ENCODE assay signal across 30 mouse cellular contexts in genomic region chr1:143707006-143707405, GRCm38 (mm10). TPM values are rescaled to one million over a fixed set of nuclear protein-coding genes. Genes with fewer than 3 reads are reported as not detected.
DNase-seq lines count a peak whose midpoint lies in the region; ATAC-seq and TF ChIP-seq lines count a peak whose summit lies in the region.
"Had no signal": no experiment of that assay in that cellular context is flagged by ENCODE, and none has a peak within 500 bp of the region (broad histone marks: within the 10 kb centered on the region; RNA-seq: fewer than 3 reads in every experiment).

No protein-coding gene starts in this region.

- no peak overlapping the region for H3K9ac ChIP-seq in hindbrain, postnatal 0 days (replicated peaks; ENCODE audit: low read length)
- H3K9ac ChIP-seq in midbrain, embryonic 14.5 days (replicated peaks; ENCODE audit: low read length) = no peak overlapping the region
- no peak overlapping the region for H3K9ac ChIP-seq in hindbrain, embryonic 13.5 days
- H3K9ac ChIP-seq: embryonic facial prominence, embryonic 13.5 days; heart, embryonic 15.5 days; hindbrain, embryonic 15.5 days; intestine, embryonic 15.5 days; liver, embryonic 15.5 days; midbrain, embryonic 15.5 days; neural tube, embryonic 15.5 days had no signal

- 39% methylated on average over 4 of the region's 4 CpGs for WGBS in hindbrain, postnatal 0 days
- WGBS in hindbrain, embryonic 10.5 days = 81% methylated on average over 4 of the region's 4 CpGs
- WGBS in midbrain, embryonic 14.5 days = 59% methylated on average over 4 of the region's 4 CpGs
- WGBS in midbrain, embryonic 10.5 days = 82% methylated on average over 4 of the region's 4 CpGs
- whole genome bisulfite sequencing in hindbrain, embryonic 13.5 days = 37% methylated on average over 4 of the region's 4 CpGs

- H3K27me3 ChIP-seq in hindbrain, postnatal 0 days (ENCODE audit: insufficient read depth, low read length) = no peaks in the 10 kb centered on the region
- no peaks in the 10 kb centered on the region for H3K27me3 ChIP-seq in hindbrain, embryonic 10.5 days (ENCODE audit: insufficient read depth, poor library complexity, severe bottlenecking)
- no peaks in the 10 kb centered on the region for H3K27me3 ChIP-seq in midbrain, embryonic 14.5 days (ENCODE audit: control insufficient read depth, insufficient read depth, low read length)
- H3K27me3 ChIP-seq in midbrain, embryonic 10.5 days (ENCODE audit: low read depth, poor library complexity, severe bottlenecking) = no peaks in the 10 kb centered on the region
- no peaks in the 10 kb centered on the region for H3K27me3 ChIP-seq in hindbrain, embryonic 13.5 days
- H3K27me3 ChIP-seq: embryonic facial prominence, embryonic 13.5 days; heart, embryonic 15.5 days; hindbrain, embryonic 15.5 days; intestine, embryonic 15.5 days; liver, embryonic 15.5 days; midbrain, embryonic 15.5 days; neural tube, embryonic 15.5 days had no signal

- peak; percentile 37 for DNase-seq in adrenal gland, postnatal 14 days
- no peak for DNase-seq in adrenal gland, adult 8-10 months
- DNase-seq in hindbrain, postnatal 0 days (ENCODE audit: low spot score) = peak; percentile 9
- DNase-seq in hindbrain, embryonic 10.5 days (ENCODE audit: low spot score) = no peak
- DNase-seq in midbrain, embryonic 14.5 days = peak; percentile 43
- no peak for DNase-seq in midbrain, embryonic 10.5 days (ENCODE audit: low spot score)
- peak; percentile 63 for DNase-seq in testis, postnatal 14 days (ENCODE audit: low spot score)
- DNase-seq: cerebellum, adult 9-10 months; embryo, embryonic 11 days; gastrocnemius, postnatal 25 days; heart, adult 11 months; heart, postnatal 36 days; kidney, adult 8-10 months; layer of hippocampus, postnatal 36 days; retina, postnatal 1 day; right cerebral cortex, postnatal 14 days; thymus, adult 18-20 months; thymus, postnatal 25 days had no signal

- H3K4me1 ChIP-seq in hindbrain, postnatal 0 days (ENCODE audit: insufficient read depth, low read length) = no peaks in the 10 kb centered on the region; the same call in 1 of the 2 replicates
- H3K4me1 ChIP-seq in hindbrain, embryonic 10.5 days (replicated peaks) = no peaks in the 10 kb centered on the region; the same call in 1 of the 2 replicates
- H3K4me1 ChIP-seq in midbrain, embryonic 14.5 days (ENCODE audit: control insufficient read depth, insufficient read depth, low read length) = no peaks in the 10 kb centered on the region
- peaks cover 5% of the 10 kb centered on the region for H3K4me1 ChIP-seq in midbrain, embryonic 10.5 days
- peaks cover 8% of the 10 kb centered on the region; the same call in 1 of the 2 replicates for H3K4me1 ChIP-seq in hindbrain, embryonic 13.5 days (replicated peaks)
- H3K4me1 ChIP-seq: intestine, embryonic 15.5 days had no signal

- H3K27ac ChIP-seq in hindbrain, postnatal 0 days = no peak overlapping the region
- no peak overlapping the region for H3K27ac ChIP-seq in hindbrain, embryonic 10.5 days
- no peak overlapping the region for H3K27ac ChIP-seq in midbrain, embryonic 14.5 days (replicated peaks; ENCODE audit: low read depth, low read length)
- H3K27ac ChIP-seq in midbrain, embryonic 10.5 days (replicated peaks) = no peak overlapping the region
- no peak overlapping the region for H3K27ac ChIP-seq in hindbrain, embryonic 13.5 days
- H3K27ac ChIP-seq: embryonic facial prominence, embryonic 13.5 days; heart, embryonic 10.5 days; heart, embryonic 15.5 days; hindbrain, embryonic 15.5 days; intestine, embryonic 15.5 days; kidney, postnatal 0 days; liver, embryonic 15.5 days; macrophage; midbrain, embryonic 15.5 days; neural tube, embryonic 15.5 days had no signal

- no peak overlapping the region for H3K4me3 ChIP-seq in hindbrain, postnatal 0 days (ENCODE audit: low read length)
- no peak overlapping the region for H3K4me3 ChIP-seq in hindbrain, embryonic 10.5 days
- H3K4me3 ChIP-seq in midbrain, embryonic 14.5 days (replicated peaks; ENCODE audit: low read depth, low read length) = no peak overlapping the region
- no peak overlapping the region for H3K4me3 ChIP-seq in midbrain, embryonic 10.5 days
- no peak overlapping the region for H3K4me3 ChIP-seq in hindbrain, embryonic 13.5 days
- H3K4me3 ChIP-seq: embryonic facial prominence, embryonic 13.5 days; erythroblast, embryonic 14.5 days; heart, embryonic 10.5 days; heart, embryonic 15.5 days; hindbrain, embryonic 15.5 days; intestine, embryonic 15.5 days; liver, embryonic 15.5 days; midbrain, embryonic 15.5 days; neural tube, embryonic 15.5 days had no signal

- no peak overlapping the region for H3K4me2 ChIP-seq in hindbrain, postnatal 0 days (ENCODE audit: low read depth, low read length)
- no peak overlapping the region for H3K4me2 ChIP-seq in midbrain, embryonic 14.5 days (ENCODE audit: low read length)
- H3K4me2 ChIP-seq in hindbrain, embryonic 13.5 days = no peak overlapping the region
- H3K4me2 ChIP-seq: embryonic facial prominence, embryonic 13.5 days; heart, embryonic 15.5 days; hindbrain, embryonic 15.5 days; intestine, embryonic 15.5 days; liver, embryonic 15.5 days; midbrain, embryonic 15.5 days; neural tube, embryonic 15.5 days had no signal

- ATAC-seq in hindbrain, postnatal 0 days = no peak
- no peak for ATAC-seq in midbrain, embryonic 14.5 days (ENCODE audit: low FRiP score, low TSS enrichment)
- ATAC-seq in hindbrain, embryonic 13.5 days (ENCODE audit: low FRiP score) = no peak
- ATAC-seq: intestine, embryonic 15.5 days; midbrain, embryonic 15.5 days had no signal

- H3K36me3 ChIP-seq in hindbrain, postnatal 0 days (ENCODE audit: insufficient read depth, low read length) = no peaks in the 10 kb centered on the region
- no peaks in the 10 kb centered on the region for H3K36me3 ChIP-seq in hindbrain, embryonic 10.5 days
- H3K36me3 ChIP-seq in midbrain, embryonic 14.5 days (ENCODE audit: control insufficient read depth, insufficient read depth, low read length) = no peaks in the 10 kb centered on the region
- no peaks in the 10 kb centered on the region for H3K36me3 ChIP-seq in midbrain, embryonic 10.5 days
- no peaks in the 10 kb centered on the region for H3K36me3 ChIP-seq in hindbrain, embryonic 13.5 days
- H3K36me3 ChIP-seq: embryonic facial prominence, embryonic 13.5 days; heart, embryonic 10.5 days; heart, embryonic 15.5 days; hindbrain, embryonic 15.5 days; intestine, embryonic 15.5 days; liver, embryonic 15.5 days; midbrain, embryonic 15.5 days; neural tube, embryonic 15.5 days had no signal

- no peak for TF ChIP-seq CTCF in hindbrain, postnatal 0 days (IDR thresholded peaks at IDR 0.05; ENCODE audit: low read depth)

- H3K9me3 ChIP-seq in hindbrain, postnatal 0 days (ENCODE audit: low read length) = no peaks in the 10 kb centered on the region
- H3K9me3 ChIP-seq in hindbrain, embryonic 10.5 days = no peaks in the 10 kb centered on the region
- no peaks in the 10 kb centered on the region for H3K9me3 ChIP-seq in midbrain, embryonic 14.5 days (ENCODE audit: control insufficient read depth, low read length)
- no peaks in the 10 kb centered on the region for H3K9me3 ChIP-seq in midbrain, embryonic 10.5 days (replicated peaks)
- H3K9me3 ChIP-seq in hindbrain, embryonic 13.5 days = no peaks in the 10 kb centered on the region
- H3K9me3 ChIP-seq: embryonic facial prominence, embryonic 13.5 days; heart, embryonic 10.5 days; heart, embryonic 15.5 days; hindbrain, embryonic 15.5 days; intestine, embryonic 15.5 days; liver, embryonic 15.5 days; midbrain, embryonic 15.5 days; neural tube, embryonic 15.5 days had no signal

RNA-seq across cellular contexts. Expression of gene Cdc73, which starts 4.3 kb away (rescaled TPM):
- 85.7 and 90.8 TPM in 2 replicates for total RNA-seq in adrenal gland, postnatal 14 days (2021)
- total RNA-seq in adrenal gland, adult 8-10 months (2022) = 100 to 1,000 TPM in 3 of 4 experiments, 10 to 100 TPM in 1; 90.9 to 134 (median 122) TPM
- 7.1 and 8.5 TPM in 2 replicates for total RNA-seq in hindbrain, postnatal 0 days (2014; rRNA removed)
- 15.3 and 15.8 TPM in 2 replicates for polyA plus RNA-seq in hindbrain, postnatal 0 days (2015; fragmentation: Nextera tagmentation; extraction: Ambion mirVana)
- 27.9 and 34.6 TPM in 2 replicates for polyA plus RNA-seq in hindbrain, embryonic 10.5 days (2016; fragmentation: Nextera tagmentation; extraction: Ambion mirVana)
- 17.1 and 20.6 TPM in 2 replicates for polyA plus RNA-seq in midbrain, embryonic 14.5 days (2014; fragmentation: Nextera tagmentation; extraction: Ambion mirVana)
- 29.3 and 32.3 TPM in 2 replicates for polyA plus RNA-seq in midbrain, embryonic 10.5 days (2016; fragmentation: Nextera tagmentation; extraction: Ambion mirVana)
- polyA plus RNA-seq in hindbrain, embryonic 13.5 days (2015; fragmentation: Nextera tagmentation; extraction: Ambion mirVana) = 20.4 and 25.6 TPM in 2 replicates

RNA-seq across cellular contexts. Expression of gene Glrx2, which starts 9.1 kb away (rescaled TPM):
- total RNA-seq in adrenal gland, postnatal 14 days (2021) = 81.3 and 90.8 TPM in 2 replicates
- 100 to 1,000 TPM in 2 of 4 experiments, 10 to 100 TPM in 2; 81.6 to 107 (median 95.7) TPM for total RNA-seq in adrenal gland, adult 8-10 months (2022)
- total RNA-seq in hindbrain, postnatal 0 days (2014; rRNA removed) = 23.4 and 33.0 TPM in 2 replicates
- 114 and 123 TPM in 2 replicates for polyA plus RNA-seq in hindbrain, postnatal 0 days (2015; fragmentation: Nextera tagmentation; extraction: Ambion mirVana)
- polyA plus RNA-seq in hindbrain, embryonic 10.5 days (2016; fragmentation: Nextera tagmentation; extraction: Ambion mirVana) = 70.6 and 91.5 TPM in 2 replicates
- polyA plus RNA-seq in midbrain, embryonic 14.5 days (2014; fragmentation: Nextera tagmentation; extraction: Ambion mirVana) = 99.9 and 117 TPM in 2 replicates
- 71.4 and 72.5 TPM in 2 replicates for polyA plus RNA-seq in midbrain, embryonic 10.5 days (2016; fragmentation: Nextera tagmentation; extraction: Ambion mirVana)
- 139 and 157 TPM in 2 replicates for polyA plus RNA-seq in hindbrain, embryonic 13.5 days (2015; fragmentation: Nextera tagmentation; extraction: Ambion mirVana)

Comparison
In these comparisons a context has a peak if more than half of its experiments do, and no peak if none do; other contexts are left out.
1. DNase-seq: peak in adrenal gland, postnatal 14 days (single experiment), hindbrain, postnatal 0 days (single experiment), midbrain, embryonic 14.5 days (single experiment) and testis, postnatal 14 days (single experiment); none in adrenal gland, adult 8-10 months (single experiment), hindbrain, embryonic 10.5 days (single experiment) and midbrain, embryonic 10.5 days (single experiment).